Mouse (Mus musculus): Measurements from ENCODE around the gene Trim21.

Trim21 gene

GRCm38 (mm10) chr7:102564999-102565997 is at the start of gene Trim21:
Gene Trim21, minus strand, starts transcription at chr7:102565486.
- DNase-seq, result peak; percentile 87 to 90

GRCm38 (mm10) chr7:102597378-102598031 is 32.2 kb upstream of the Trim21 start, which contains the start of gene Olfr552:
Gene Olfr552, plus strand, starts transcription at chr7:102597770.
- no peak for DNase-seq

- no peak for DNase-seq
These were observed 26.5 kb upstream of the Trim21 start, which contains the start of gene Olfr551 for GRCm38 (mm10) chr7:102591786-102592185. Gene Olfr551, minus strand, starts transcription at chr7:102591886.

GRCm38 (mm10) chr7:102575998-102576397 is 10.7 kb upstream of the Trim21 start:
- DNase-seq, result no peak

GRCm38 (mm10) chr7:102573174-102573830 is 8.0 kb upstream of the Trim21 start:
- DNase-seq, result no peak

- DNase-seq, result no peak
These were observed 5.9 kb upstream of the Trim21 start, which contains the start of gene Olfr550 for GRCm38 (mm10) chr7:102571142-102571541. Gene Olfr550, plus strand, starts transcription at chr7:102571442.

- DNase-seq, result no peak
These were observed 933 bp upstream of the Trim21 start for GRCm38 (mm10) chr7:102566219-102566618.

GRCm38 (mm10) chr7:102553279-102553678 is 12.0 kb downstream of the Trim21 start:
- DNase-seq, result no peak

GRCm38 (mm10) chr7:102549570-102549969 is 15.7 kb downstream of the Trim21 start, which contains the start of gene Olfr549:
Gene Olfr549, plus strand, starts transcription at chr7:102549870.
- no peak for DNase-seq

GRCm38 (mm10) chr7:102541251-102541650 is 24.0 kb downstream of the Trim21 start:
- no peak for DNase-seq

- no peak for DNase-seq
These were observed 24.7 kb downstream of the Trim21 start, which contains the start of gene Olfr548-ps1 for GRCm38 (mm10) chr7:102540596-102540995. Gene Olfr548-ps1, plus strand, starts transcription at chr7:102540896.

- DNase-seq, result no peak
These were observed 30.8 kb downstream of the Trim21 start, which contains the start of gene Olfr547 for GRCm38 (mm10) chr7:102534449-102534848. Gene Olfr547, plus strand, starts transcription at chr7:102534749.

GRCm38 (mm10) chr7:102529052-102529451 is 36.2 kb downstream of the Trim21 start:
- DNase-seq, result no peak

GRCm38 (mm10) chr7:102517051-102517335 is 48.3 kb downstream of the Trim21 start:
- no peak for DNase-seq

GRCm38 (mm10) chr7:102516261-102517050 is 48.8 kb downstream of the Trim21 start:
- DNase-seq, result no peak

GRCm38 (mm10) chr7:102514144-102514543 is 51.1 kb downstream of the Trim21 start:
- peak; percentile 3 to 8 for DNase-seq

GRCm38 (mm10) chr7:102512814-102513435 is 52.4 kb downstream of the Trim21 start:
- peak; percentile 91 to 93 for DNase-seq

GRCm38 (mm10) chr7:102511927-102512326 is 53.4 kb downstream of the Trim21 start:
- DNase-seq, result no peak

GRCm38 (mm10) chr7:102509726-102510125 is 55.6 kb downstream of the Trim21 start:
- no peak for DNase-seq

GRCm38 (mm10) chr7:102508666-102509065 is 56.6 kb downstream of the Trim21 start:
- no peak for DNase-seq

- no peak for DNase-seq
These were observed 57.2 kb downstream of the Trim21 start for GRCm38 (mm10) chr7:102508066-102508465.
